Mouse (Mus musculus) olfactory bulb, adult 2 months (tissue): Measurements from ENCODE around the gene Tlcd2.

ENCODE experiments used
- CTCF ChIP-seq: fragments of 200-500 bp; IDR thresholded peaks from 2 replicates; pipeline ENCODE4 v1.5.1; 2012; ENCODE audit warnings: low read depth, mild to moderate bottlenecking, low read length, moderate library complexity; ENCODE audit not compliant: insufficient read depth
- POLR2A ChIP-seq: fragments of 200-500 bp; IDR thresholded peaks from 2 replicates; pipeline ENCODE4 v1.6.1; 2012; ENCODE audit warnings: mild to moderate bottlenecking, low read depth, low read length, moderate library complexity; ENCODE audit not compliant: insufficient read depth

- TF ChIP-seq POLR2A (no peak), CTCF (no peak)
Measured at GRCm38 (mm10) chr11:75421375-75422012, 40.0 kb upstream of the Tlcd2 start.
